Mouse (Mus musculus) olfactory bulb, adult 2 months (tissue): Measurements from ENCODE around the gene Fign.

Experiments
- CTCF ChIP-seq: fragments of 200-500 bp; IDR thresholded peaks from 2 replicates; pipeline ENCODE4 v1.5.1; 2012; ENCODE audit warnings: low read depth, mild to moderate bottlenecking, low read length, moderate library complexity; ENCODE audit not compliant: insufficient read depth
- POLR2A ChIP-seq: fragments of 200-500 bp; IDR thresholded peaks from 2 replicates; pipeline ENCODE4 v1.6.1; 2012; ENCODE audit warnings: mild to moderate bottlenecking, low read depth, low read length, moderate library complexity; ENCODE audit not compliant: insufficient read depth

DNA sequence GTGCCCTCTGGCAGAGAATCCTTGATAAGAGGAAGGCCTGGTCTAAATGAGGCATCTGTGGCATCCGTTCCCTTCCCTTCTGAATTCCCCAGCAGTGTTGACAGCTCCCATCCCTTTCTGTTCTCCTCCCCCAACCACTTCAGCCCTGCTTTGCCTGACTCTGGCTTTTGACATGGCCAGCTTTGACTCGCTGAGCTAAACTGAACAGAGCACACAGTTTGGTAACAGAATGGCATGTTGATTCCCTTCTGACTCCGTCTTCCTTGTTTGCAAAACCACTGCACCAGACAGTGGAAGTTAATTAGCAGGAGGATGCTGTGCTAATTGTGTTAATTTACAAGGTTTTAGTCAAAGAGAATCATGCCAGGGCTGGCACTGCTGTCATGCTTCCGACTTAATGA lies 115.5 kb downstream of the Fign start:
- no peak for TF ChIP-seq CTCF
- no peak for TF ChIP-seq POLR2A
